Mouse (Mus musculus) lung, postnatal 14 days (tissue): ENCODE measurements around the gene Polr3a.
A peak's percentile ranks its signal among the peaks of the same experiment; 100 is the strongest.
"Not testable (repeated sequence)": the region's sequence is repeated elsewhere in the genome, so short reads cannot be mapped to it uniquely, and the experiment has no call there.

Experiments
- DNase-seq: peaks from one replicate; pipeline ENCODE4 v3.0.0; 2021

The Polr3a gene

DNA sequence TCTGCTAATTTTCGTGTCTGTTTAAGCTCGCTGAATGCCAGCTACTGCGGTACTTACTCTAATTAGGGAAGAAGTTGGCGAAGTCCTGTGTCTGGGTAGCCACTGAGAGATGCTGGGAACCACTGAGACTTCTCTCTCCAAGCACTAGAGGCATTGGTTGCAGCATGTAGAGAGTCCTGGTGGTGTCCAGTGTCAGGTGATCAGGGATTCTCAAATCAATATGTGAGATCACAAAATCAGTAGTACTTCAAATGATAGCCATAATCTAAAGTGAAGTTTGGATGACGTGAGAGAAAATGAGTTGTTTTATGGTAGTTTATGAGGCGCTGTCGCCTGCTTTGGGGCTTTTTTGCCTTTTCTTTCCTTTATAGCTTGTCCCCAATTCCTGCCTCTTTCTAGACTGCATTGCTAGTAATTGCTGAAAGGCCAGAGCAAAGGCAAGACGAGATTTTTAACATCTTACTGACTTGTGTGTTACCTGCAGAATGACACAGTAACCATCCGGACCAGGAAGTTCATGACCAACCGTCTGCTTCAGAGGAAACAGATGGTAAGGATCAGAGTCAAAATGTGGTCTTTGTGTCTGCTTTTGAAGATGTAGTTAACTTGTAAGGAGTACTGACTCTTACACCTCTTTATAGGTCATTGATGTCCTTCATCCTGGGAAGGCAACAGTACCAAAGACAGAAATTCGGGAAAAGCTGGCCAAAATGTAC is 4.6 kb upstream of the Polr3a start:
- DNase-seq, result no peak

- peak; percentile 98 for DNase-seq
These were observed 3.8 kb upstream of the Polr3a start for GRCm38 (mm10) chr14:24490468-24491265.

DNA sequence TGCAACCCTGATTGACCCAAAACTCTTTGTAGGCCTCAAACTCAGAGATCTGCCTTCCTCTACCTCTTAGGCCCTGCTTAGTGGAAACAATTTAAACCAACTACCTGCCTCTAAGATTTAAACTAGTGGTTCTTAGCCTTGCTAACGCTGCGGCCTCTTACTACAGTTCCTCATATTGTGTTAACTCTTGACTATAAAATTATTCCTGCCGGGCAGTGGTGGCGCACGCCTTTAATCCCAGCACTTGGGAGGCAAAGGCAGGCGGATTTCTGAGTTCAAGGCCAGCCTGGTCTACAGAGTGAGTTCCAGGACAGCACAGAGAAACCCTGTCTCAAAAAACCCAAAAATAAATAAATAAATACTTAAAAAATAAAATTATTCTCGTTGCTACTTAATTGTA is 2.9 kb upstream of the Polr3a start:
- not testable (repeated sequence) for DNase-seq

DNA sequence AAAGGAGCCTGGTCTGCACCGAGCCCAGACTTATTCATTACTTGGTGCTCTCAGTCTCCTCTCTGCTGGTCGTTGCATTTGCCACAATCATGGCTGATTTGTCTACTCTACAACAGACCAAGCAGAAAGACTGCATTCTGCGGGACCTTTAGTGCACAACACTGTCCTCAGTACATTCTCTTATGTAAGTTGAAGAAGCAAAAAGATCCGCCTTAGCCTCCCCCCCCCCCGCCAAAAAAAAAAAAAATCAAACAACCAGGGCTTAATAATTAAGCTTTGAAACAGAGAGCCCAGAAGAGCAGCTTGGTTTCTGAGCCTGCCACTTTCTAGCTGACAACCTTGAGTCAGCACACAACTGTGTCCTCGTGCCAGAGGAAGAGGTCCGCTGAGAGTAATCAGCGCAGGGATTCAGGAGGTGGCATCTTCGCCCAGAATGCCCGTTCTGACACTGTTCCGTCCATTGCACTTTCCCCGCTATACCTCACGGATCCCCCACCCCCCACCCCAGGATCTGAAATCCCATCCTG is 554 bp downstream of the Polr3a start:
- DNase-seq, result no peak

- DNase-seq, result no peak
These were observed 18.1 kb downstream of the Polr3a start for GRCm38 (mm10) chr14:24468806-24469205.

GRCm38 (mm10) chr14:24458191-24458590 is 28.7 kb downstream of the Polr3a start:
- no peak for DNase-seq

- DNase-seq, result not testable (repeated sequence)
These were observed 43.3 kb downstream of the Polr3a start for GRCm38 (mm10) chr14:24443529-24443928.
